Mouse (Mus musculus): ENCODE measurements around the gene Galnt6.

Gene Galnt6

GRCm38 (mm10) chr15:100706226-100706625 is 22.9 kb downstream of the Galnt6 start:
- Histone ChIP-seq H3K9me3 (ENCODE audit: low read length) (no peaks in the 10 kb centered on the region), H3K4me1 (replicated peaks; ENCODE audit: low read depth, low read length) (peaks cover 39% of the 10 kb centered on the region), H3K4me3 (replicated peaks; ENCODE audit: low read length) (no peak overlapping the region), H3K27me3 (ENCODE audit: insufficient read depth, low read length) (0 out of 2 replicates have a peak, but pooled peaks cover 5% of the 10 kb centered on the region), H3K36me3 (ENCODE audit: insufficient read depth, low read length) (peaks cover 21% of the 10 kb centered on the region)
- TF ChIP-seq CTCF (conservative IDR thresholded peaks at IDR 0.05; ENCODE audit: low read length) (no peak), NANOG (IDR thresholded peaks at IDR 0.05; ENCODE audit: borderline replicate concordance, low read length) (no peak), POU5F1 (IDR thresholded peaks at IDR 0.05; ENCODE audit: borderline replicate concordance, low read length) (no peak)

DNA sequence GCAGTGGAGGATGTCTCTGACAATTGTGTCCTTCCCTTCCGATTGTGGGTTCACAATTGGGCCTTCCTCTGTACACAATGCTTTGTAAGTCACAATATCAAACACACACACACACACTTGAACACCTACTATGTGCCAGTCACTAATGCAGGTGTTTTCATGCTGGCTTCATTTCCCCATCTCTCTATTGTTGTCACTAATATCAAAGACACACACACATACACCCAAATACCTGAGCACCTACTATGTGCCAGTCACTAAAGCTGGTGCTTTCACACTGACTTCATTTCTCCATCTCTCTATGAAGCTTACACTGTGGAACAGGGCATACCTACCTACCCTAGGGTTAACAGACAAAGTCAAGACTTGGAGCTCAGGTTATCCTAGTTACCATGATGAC is 23.8 kb downstream of the Galnt6 start:
- Histone ChIP-seq H3K9me3 (ENCODE audit: low read length) (no peaks in the 10 kb centered on the region), H3K4me3 (replicated peaks; ENCODE audit: low read length) (no peak overlapping the region), H3K36me3 (ENCODE audit: insufficient read depth, low read length) (peaks cover 21% of the 10 kb centered on the region), H3K4me1 (replicated peaks; ENCODE audit: low read depth, low read length) (peaks cover 48% of the 10 kb centered on the region), H3K27me3 (ENCODE audit: insufficient read depth, low read length) (0 out of 2 replicates have a peak, but pooled peaks cover 8% of the 10 kb centered on the region)
- TF ChIP-seq POU5F1 (IDR thresholded peaks at IDR 0.05; ENCODE audit: borderline replicate concordance, low read length): no peak
- no peak for TF ChIP-seq NANOG (IDR thresholded peaks at IDR 0.05; ENCODE audit: borderline replicate concordance, low read length)
- TF ChIP-seq CTCF (conservative IDR thresholded peaks at IDR 0.05; ENCODE audit: low read length): no peak

GRCm38 (mm10) chr15:100703913-100704312 is 25.3 kb downstream of the Galnt6 start:
- H3K27me3 ChIP-seq (ENCODE audit: insufficient read depth, low read length): peaks cover 10% of the 10 kb centered on the region; the same call in 1 of the 2 replicates
- H3K4me1 ChIP-seq (replicated peaks; ENCODE audit: low read depth, low read length): peaks cover 61% of the 10 kb centered on the region
- peaks cover 21% of the 10 kb centered on the region for H3K36me3 ChIP-seq (ENCODE audit: insufficient read depth, low read length)
- no peaks in the 10 kb centered on the region for H3K9me3 ChIP-seq (ENCODE audit: low read length)
- H3K4me3 ChIP-seq (replicated peaks; ENCODE audit: low read length): peak overlapping the region; percentile 41
- TF ChIP-seq NANOG (IDR thresholded peaks at IDR 0.05; ENCODE audit: borderline replicate concordance, low read length) (no peak), POU5F1 (IDR thresholded peaks at IDR 0.05; ENCODE audit: borderline replicate concordance, low read length) (no peak), CTCF (conservative IDR thresholded peaks at IDR 0.05; ENCODE audit: low read length) (no peak)

DNA sequence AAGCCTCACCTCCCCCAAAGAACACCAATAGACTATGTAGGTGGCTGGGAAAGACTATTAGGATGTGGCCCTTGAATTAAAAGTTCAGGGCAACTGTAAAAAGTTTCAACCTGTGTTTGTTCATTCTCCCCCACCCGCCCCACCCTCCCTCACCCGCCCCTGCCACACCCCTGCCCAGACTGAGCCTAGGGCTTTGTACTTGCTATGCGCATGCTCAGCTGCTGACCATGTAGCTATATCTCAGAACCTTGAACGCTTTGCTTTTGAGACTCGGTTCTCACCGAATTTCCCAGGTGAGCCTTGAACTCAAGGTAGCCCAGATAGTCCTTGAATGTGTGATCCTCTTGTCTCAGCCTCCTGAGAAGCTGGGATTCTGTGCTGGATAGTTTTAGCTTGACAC is 27.3 kb downstream of the Galnt6 start:
- H3K4me1 ChIP-seq (replicated peaks; ENCODE audit: low read depth, low read length): peaks cover 75% of the 10 kb centered on the region
- H3K4me3 ChIP-seq (replicated peaks; ENCODE audit: low read length): no peak overlapping the region
- H3K27me3 ChIP-seq (ENCODE audit: insufficient read depth, low read length): peaks cover 15% of the 10 kb centered on the region; the same call in 1 of the 2 replicates
- TF ChIP-seq CTCF (conservative IDR thresholded peaks at IDR 0.05; ENCODE audit: low read length) (no peak), NANOG (IDR thresholded peaks at IDR 0.05; ENCODE audit: borderline replicate concordance, low read length) (no peak), POU5F1 (IDR thresholded peaks at IDR 0.05; ENCODE audit: borderline replicate concordance, low read length) (no peak)
- H3K36me3 ChIP-seq (ENCODE audit: insufficient read depth, low read length): peaks cover 21% of the 10 kb centered on the region
- H3K9me3 ChIP-seq (ENCODE audit: low read length): no peaks in the 10 kb centered on the region

DNA sequence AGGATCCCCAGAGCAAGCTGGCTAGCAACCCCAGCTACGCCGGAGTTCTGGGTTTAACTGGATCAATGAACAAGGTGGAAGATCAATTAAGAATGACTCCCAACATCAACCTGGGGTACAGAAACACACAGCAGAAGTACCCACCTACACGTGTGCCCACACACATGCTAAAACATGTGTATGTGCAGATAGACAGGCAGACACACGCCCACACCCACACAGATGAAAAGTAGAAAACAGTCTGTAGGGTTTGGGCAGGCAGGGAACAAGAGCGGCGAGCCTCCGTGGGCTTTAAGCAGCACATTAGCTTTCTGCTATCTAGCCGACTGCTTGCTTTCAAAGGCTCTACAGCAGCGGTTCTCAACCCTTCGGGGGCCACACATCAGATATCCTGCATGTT is 28.1 kb downstream of the Galnt6 start:
- TF ChIP-seq NANOG (IDR thresholded peaks at IDR 0.05; ENCODE audit: borderline replicate concordance, low read length) (no peak), POU5F1 (IDR thresholded peaks at IDR 0.05; ENCODE audit: borderline replicate concordance, low read length) (no peak), CTCF (conservative IDR thresholded peaks at IDR 0.05; ENCODE audit: low read length) (no peak)
- Histone ChIP-seq H3K36me3 (ENCODE audit: insufficient read depth, low read length) (peaks cover 25% of the 10 kb centered on the region), H3K4me1 (replicated peaks; ENCODE audit: low read depth, low read length) (peaks cover 71% of the 10 kb centered on the region), H3K9me3 (ENCODE audit: low read length) (no peaks in the 10 kb centered on the region), H3K27me3 (ENCODE audit: insufficient read depth, low read length) (peaks cover 18% of the 10 kb centered on the region; the same call in 1 of the 2 replicates), H3K4me3 (replicated peaks; ENCODE audit: low read length) (no peak overlapping the region)

GRCm38 (mm10) chr15:100700424-100700823 is 28.8 kb downstream of the Galnt6 start:
- no peak for TF ChIP-seq POU5F1 (IDR thresholded peaks at IDR 0.05; ENCODE audit: borderline replicate concordance, low read length)
- TF ChIP-seq CTCF (conservative IDR thresholded peaks at IDR 0.05; ENCODE audit: low read length): no peak
- TF ChIP-seq NANOG (IDR thresholded peaks at IDR 0.05; ENCODE audit: borderline replicate concordance, low read length): no peak

GRCm38 (mm10) chr15:100699386-100699785 is 29.8 kb downstream of the Galnt6 start:
- Histone ChIP-seq H3K4me1 (replicated peaks; ENCODE audit: low read depth, low read length) (peaks cover 64% of the 10 kb centered on the region), H3K9me3 (ENCODE audit: low read length) (no peaks in the 10 kb centered on the region), H3K27me3 (ENCODE audit: insufficient read depth, low read length) (peaks cover 18% of the 10 kb centered on the region; the same call in 1 of the 2 replicates), H3K4me3 (replicated peaks; ENCODE audit: low read length) (no peak overlapping the region), H3K36me3 (ENCODE audit: insufficient read depth, low read length) (peaks cover 29% of the 10 kb centered on the region)
- no peak for TF ChIP-seq POU5F1 (IDR thresholded peaks at IDR 0.05; ENCODE audit: borderline replicate concordance, low read length)
- no peak for TF ChIP-seq CTCF (conservative IDR thresholded peaks at IDR 0.05; ENCODE audit: low read length)
- no peak for TF ChIP-seq NANOG (IDR thresholded peaks at IDR 0.05; ENCODE audit: borderline replicate concordance, low read length)

More at GRCm38 (mm10) chr15:100700424-100700823, 28.8 kb downstream of the Galnt6 start:
- H3K4me1 ChIP-seq (replicated peaks; ENCODE audit: low read depth, low read length): peaks cover 66% of the 10 kb centered on the region
- H3K4me3 ChIP-seq (replicated peaks; ENCODE audit: low read length): no peak overlapping the region
- peaks cover 26% of the 10 kb centered on the region for H3K36me3 ChIP-seq (ENCODE audit: insufficient read depth, low read length)
- H3K27me3 ChIP-seq (ENCODE audit: insufficient read depth, low read length): peaks cover 18% of the 10 kb centered on the region; the same call in 1 of the 2 replicates
- H3K9me3 ChIP-seq (ENCODE audit: low read length): no peaks in the 10 kb centered on the region

GRCm38 (mm10) chr15:100698078-100698477 is 31.1 kb downstream of the Galnt6 start:
- Histone ChIP-seq H3K4me3 (replicated peaks; ENCODE audit: low read length) (no peak overlapping the region), H3K9me3 (ENCODE audit: low read length) (no peaks in the 10 kb centered on the region), H3K4me1 (replicated peaks; ENCODE audit: low read depth, low read length) (peaks cover 51% of the 10 kb centered on the region), H3K36me3 (ENCODE audit: insufficient read depth, low read length) (peaks cover 34% of the 10 kb centered on the region), H3K27me3 (ENCODE audit: insufficient read depth, low read length) (peaks cover 13% of the 10 kb centered on the region)
- TF ChIP-seq CTCF (conservative IDR thresholded peaks at IDR 0.05; ENCODE audit: low read length) (no peak), POU5F1 (IDR thresholded peaks at IDR 0.05; ENCODE audit: borderline replicate concordance, low read length) (no peak)

- peaks cover 26% of the 10 kb centered on the region for H3K36me3 ChIP-seq (ENCODE audit: insufficient read depth, low read length)
- no peak overlapping the region for H3K4me3 ChIP-seq (replicated peaks; ENCODE audit: low read length)
- peaks cover 18% of the 10 kb centered on the region for H3K4me1 ChIP-seq (replicated peaks; ENCODE audit: low read depth, low read length)
- peaks cover 12% of the 10 kb centered on the region for H3K27me3 ChIP-seq (ENCODE audit: insufficient read depth, low read length)
- no peak for TF ChIP-seq POU5F1 (IDR thresholded peaks at IDR 0.05; ENCODE audit: borderline replicate concordance, low read length)
- no peak for TF ChIP-seq CTCF (conservative IDR thresholded peaks at IDR 0.05; ENCODE audit: low read length)
- no peak for TF ChIP-seq NANOG (IDR thresholded peaks at IDR 0.05; ENCODE audit: borderline replicate concordance, low read length)
- peaks cover 4% of the 10 kb centered on the region; the same call in 1 of the 2 replicates for H3K9me3 ChIP-seq (ENCODE audit: low read length)
Observed at GRCm38 (mm10) chr15:100694406-100694805, 34.8 kb downstream of the Galnt6 start.
